Mouse (Mus musculus) bone marrow macrophage, adult 2 months (primary cell): ENCODE results near the gene Gtpbp2.

Experiments
- CTCF ChIP-seq: IDR thresholded peaks from 2 replicates; pipeline ENCODE4 v1.5.1; 2012; ENCODE audit warnings: low read depth, mild to moderate bottlenecking, low read length, moderate library complexity
- POLR2A ChIP-seq: IDR thresholded peaks from 2 replicates; pipeline ENCODE4 v1.6.1; 2012; ENCODE audit warnings: mild to moderate bottlenecking, low read depth, low read length, borderline replicate concordance

DNA sequence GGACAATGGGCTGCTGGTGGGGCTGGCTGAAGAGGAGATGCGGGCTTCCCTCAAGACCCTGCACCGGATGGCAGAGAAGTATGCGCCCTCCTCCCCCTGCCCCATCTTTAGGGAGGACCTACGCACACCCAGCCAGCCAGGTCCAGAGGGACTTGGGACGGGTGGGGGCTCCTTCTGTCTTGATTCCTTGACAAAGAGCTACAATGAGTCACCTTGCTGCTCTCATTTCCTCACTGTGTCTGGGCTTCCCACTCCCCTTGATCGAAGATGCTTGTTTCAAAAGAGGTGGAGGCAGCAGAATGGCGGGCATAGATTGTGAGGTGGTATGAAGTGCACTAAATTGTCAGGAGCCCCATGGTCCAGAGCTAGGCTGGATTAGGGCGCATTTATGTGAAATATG is 3.5 kb downstream of the Gtpbp2 start:
- TF ChIP-seq CTCF (no peak), POLR2A (no peak)
